Mouse (Mus musculus) spleen, postnatal 10 days (tissue): Measurements from ENCODE around the gene B3galt6.
A peak's percentile ranks its signal among the peaks of the same experiment; 100 is the strongest.

ENCODE experiments used
- DNase-seq, 2 experiments: peaks; one replicate each; pipeline ENCODE4 v3.0.0; 2021 to 2022; ENCODE audit warnings: low spot score in 2 of 2

The B3galt6 gene

GRCm38 (mm10) chr4:155992241-155992905 lies at the start of gene B3galt6, which contains the start of gene Sdf4:
B3galt6 (minus strand) TSS chr4:155992649.
Sdf4 (plus strand) TSS chr4:155992872.
- DNase-seq, result peak; percentile 88 to 90

- DNase-seq, result no peak
Measured at GRCm38 (mm10) chr4:156034901-156035300, 42.5 kb upstream of the B3galt6 start.

- no peak for DNase-seq
Measured at GRCm38 (mm10) chr4:156034301-156034700, 41.9 kb upstream of the B3galt6 start.

DNA sequence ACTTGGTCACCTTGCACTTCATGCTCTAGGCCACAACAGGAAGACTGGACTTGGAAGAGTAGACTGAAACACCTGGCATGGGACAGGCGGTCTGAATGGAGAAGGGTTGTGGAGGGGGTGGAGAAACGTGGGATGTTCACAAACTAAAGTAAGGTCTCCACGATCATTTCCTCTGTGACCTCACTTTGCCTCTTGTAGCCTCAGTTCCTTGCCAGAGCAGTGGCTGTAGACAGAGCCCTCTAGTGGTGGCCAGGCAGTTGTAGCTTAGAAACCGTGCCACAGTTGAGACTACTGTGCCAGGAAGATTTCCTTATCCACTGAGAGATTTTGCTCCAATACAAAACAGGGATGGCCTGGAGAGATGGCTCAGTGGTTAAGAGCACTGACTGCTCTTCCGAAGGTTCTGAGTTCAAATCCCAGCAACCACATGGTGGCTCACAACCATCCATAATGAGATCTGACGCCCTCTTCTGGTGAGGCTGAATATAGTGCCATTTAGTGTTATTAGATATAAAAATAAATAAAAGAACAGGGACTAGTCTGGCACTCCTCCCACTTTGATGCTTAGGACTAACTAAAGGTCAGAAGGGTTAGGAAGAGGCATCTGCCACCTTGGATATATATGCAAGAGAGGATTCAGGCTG lies 41.1 kb upstream of the B3galt6 start:
- peak in 1 of 2 experiments; percentile 68 for DNase-seq

- DNase-seq, result no peak
Measured at GRCm38 (mm10) chr4:156032856-156033255, 40.4 kb upstream of the B3galt6 start.

- peak; percentile 33 to 60 for DNase-seq
Measured at GRCm38 (mm10) chr4:156031593-156032391, 39.3 kb upstream of the B3galt6 start.

GRCm38 (mm10) chr4:156031255-156031592 lies 38.8 kb upstream of the B3galt6 start:
- DNase-seq, result no peak

GRCm38 (mm10) chr4:156030651-156031118 lies 38.2 kb upstream of the B3galt6 start:
- no peak for DNase-seq

GRCm38 (mm10) chr4:156028580-156028979 lies 36.1 kb upstream of the B3galt6 start:
- DNase-seq, result no peak

DNA sequence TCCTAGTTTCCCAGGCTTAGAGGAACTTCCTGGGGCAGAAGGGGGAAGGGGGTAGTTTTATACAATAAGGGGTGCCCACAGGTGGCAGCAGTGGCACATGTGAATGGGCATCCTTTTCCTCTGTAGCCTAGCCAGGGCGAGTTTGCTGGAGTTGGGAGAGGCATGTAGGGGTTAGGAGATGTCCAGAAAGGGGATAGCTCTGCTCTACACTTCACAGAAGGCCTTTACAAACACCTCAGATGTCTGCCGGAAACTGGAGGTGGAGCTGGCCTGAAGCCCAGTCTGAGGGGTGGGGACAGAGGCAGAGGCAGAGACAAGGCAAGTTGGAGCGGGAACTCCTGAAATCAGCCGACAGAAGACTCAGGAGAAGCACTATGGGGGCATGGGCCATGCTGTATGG lies 33.6 kb upstream of the B3galt6 start, which contains the start of gene Tnfrsf18:
Gene Tnfrsf18 (plus strand): TSS at position 152 of the 400 bp plus-strand sequence.
- peak in 1 of 2 experiments; percentile 46 for DNase-seq

DNA sequence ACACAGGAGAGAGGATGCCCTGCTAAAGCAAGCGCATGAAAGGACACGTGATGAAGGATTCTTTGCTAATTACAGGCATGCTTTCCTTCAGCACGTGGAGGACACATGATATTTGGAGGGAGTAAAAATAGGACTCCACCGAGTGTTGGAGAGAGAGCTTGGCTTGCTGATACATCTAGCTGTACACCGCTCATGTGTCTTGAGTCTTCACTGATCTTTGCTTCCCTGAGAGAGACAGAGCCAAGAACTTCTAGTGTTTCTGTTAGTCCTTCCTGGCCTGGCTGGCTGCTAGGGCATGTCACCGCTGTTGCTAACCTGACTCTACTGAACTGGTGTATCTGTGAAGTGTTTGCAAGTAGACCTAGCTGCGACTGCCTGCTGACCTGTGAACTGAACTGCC lies 31.7 kb upstream of the B3galt6 start:
- DNase-seq, result no peak

GRCm38 (mm10) chr4:156023520-156023919 lies 31.1 kb upstream of the B3galt6 start:
- no peak for DNase-seq

GRCm38 (mm10) chr4:156021942-156022419 lies 29.5 kb upstream of the B3galt6 start:
- DNase-seq, result no peak

DNA sequence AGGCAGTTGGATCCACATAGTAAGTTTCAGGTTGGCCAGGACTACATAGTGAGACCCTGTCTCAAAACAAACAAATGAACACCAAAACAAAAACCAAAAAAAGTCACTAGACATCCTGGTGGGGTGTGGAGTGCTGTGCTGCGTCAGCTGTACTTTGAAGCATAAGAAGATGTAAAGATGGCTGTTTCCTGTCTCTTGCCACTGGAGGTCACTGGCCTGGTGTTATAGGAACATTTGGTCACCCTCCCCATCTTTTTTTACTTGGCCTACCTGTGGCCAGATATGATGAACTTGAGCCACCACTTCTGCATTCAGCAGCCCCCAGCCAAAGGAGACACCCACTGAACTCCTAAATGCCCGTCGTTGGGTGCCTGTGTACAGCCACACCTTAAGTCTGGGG lies 28.9 kb upstream of the B3galt6 start:
- no peak for DNase-seq

- DNase-seq, result no peak
Measured at GRCm38 (mm10) chr4:156019771-156020170, 27.3 kb upstream of the B3galt6 start.

DNA sequence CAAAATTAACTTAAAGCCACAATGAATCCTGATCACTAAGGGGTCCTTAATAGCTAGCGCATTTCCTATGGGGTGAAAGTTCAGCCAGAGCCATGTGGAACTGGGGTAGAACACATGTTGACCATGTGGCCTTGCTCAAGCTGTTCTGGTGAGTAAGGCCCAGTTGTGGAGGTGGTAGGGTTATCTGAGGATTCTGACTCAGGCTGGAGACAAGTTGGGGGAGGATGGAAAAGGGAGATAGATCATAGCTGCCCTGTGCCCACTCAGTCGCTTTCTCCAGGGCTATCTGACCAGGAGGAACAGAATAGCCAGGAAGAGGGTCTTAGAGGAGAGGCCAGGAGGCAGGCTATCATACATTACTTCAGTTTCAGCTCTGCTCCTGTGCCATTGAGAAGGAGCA lies 22.0 kb upstream of the B3galt6 start:
- no peak for DNase-seq

DNA sequence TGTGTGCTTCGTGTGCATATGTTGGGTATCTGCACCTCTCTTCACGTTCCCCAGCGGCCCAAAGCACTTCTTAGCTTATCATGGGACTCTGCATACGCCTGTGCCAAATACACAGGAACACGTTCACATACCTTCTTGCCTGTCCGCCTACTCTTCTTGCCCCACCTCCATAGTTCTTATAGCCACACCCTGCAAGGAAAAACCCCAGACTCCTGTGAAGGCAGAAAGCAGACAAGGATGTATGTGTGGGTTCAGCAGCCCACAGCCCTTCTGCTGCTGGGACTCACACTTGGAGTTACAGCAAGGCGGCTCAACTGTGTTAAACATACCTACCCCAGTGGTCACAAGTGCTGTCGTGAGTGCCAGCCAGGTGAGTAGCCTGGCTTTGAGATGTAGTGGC lies 21.2 kb upstream of the B3galt6 start, which contains the start of gene Tnfrsf4:
Gene Tnfrsf4 (plus strand): TSS at position 207 of the 400 bp plus-strand sequence.
- no peak for DNase-seq

- DNase-seq, result no peak
Measured at GRCm38 (mm10) chr4:156008369-156008768, 15.9 kb upstream of the B3galt6 start.

GRCm38 (mm10) chr4:156004109-156004508 lies 11.7 kb upstream of the B3galt6 start:
- DNase-seq, result no peak

GRCm38 (mm10) chr4:155993606-155994005 lies 1.2 kb upstream of the B3galt6 start:
- DNase-seq, result no peak

DNA sequence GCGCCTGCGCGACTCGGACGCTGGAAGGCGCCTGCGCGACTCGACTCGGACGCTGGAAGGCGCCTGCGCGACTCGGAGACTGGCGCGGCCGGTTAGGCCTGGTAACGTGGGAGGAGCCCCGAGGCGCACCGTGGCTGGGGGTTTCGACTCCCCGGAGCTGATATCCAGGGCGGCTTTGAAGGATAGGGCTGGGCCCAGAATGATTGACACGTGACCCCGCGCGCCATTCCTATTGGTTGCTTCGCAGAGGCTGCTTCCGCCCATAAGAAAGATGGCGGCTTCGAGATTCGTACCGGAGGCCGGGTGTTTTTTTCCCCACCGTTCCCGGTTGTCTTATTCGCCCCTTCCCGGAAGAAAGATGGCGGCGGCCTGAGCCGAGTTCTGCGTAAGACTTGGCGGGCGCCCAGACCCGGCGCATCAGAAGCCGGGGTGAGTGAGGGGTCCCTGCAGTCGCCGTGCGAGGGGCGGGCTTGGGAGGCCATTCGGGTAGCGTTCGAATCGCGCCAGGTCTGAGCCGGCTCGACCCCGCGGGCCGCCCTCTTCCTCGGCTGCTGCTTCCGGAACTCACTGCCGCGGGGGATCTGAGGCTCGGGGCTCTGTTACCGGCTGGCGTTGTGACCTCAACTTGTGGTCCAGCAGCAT lies 578 bp upstream of the B3galt6 start:
- peak; percentile 98 to 99 for DNase-seq

GRCm38 (mm10) chr4:155991908-155992230 lies 580 bp downstream of the B3galt6 start:
- no peak for DNase-seq
